Mouse (Mus musculus): ENCODE measurements around the gene Itpkc. TPM values are rescaled to one million over a fixed set of nuclear protein-coding genes. Genes with fewer than 3 reads are reported as not detected.

Itpkc gene
- polyA plus RNA-seq (2015; fragmentation: Nextera tagmentation; extraction: Ambion mirVana) = 6.7 and 7.6 TPM in 2 replicates

DNA sequence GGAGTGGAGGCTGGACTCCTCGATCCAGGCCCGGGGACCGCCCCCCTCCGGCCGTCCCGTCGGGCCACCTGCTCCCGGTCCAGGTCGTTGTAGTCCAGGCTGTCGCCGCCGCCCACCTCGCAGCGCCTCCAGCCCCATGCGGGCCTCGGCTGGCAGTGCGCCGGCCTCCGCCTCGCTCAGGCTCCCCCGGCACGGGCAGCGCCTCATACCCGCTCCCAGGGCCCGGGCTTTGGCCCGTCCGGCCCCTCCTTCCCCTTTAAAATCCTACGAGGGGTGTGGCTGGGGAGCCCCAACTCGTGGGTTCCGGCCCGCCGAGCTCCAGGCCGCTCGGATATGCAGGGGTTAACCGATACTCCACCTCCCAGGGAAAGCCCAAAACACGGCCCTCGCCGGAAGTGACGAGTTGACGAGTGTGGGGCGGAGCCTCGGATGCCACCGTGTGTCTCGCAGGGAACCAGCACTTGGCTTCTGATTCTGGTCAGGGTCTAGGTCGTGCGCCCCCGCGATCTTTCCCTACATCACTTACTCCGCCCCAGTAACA, at the start of gene Itpkc:
Gene Itpkc, minus strand, starts transcription at position 381 of the 541 bp plus-strand sequence.
- peak within 1 kb of the TSS; percentile 90 for H3K4me2 ChIP-seq (replicated peaks)
- no peaks in the 10 kb centered on the region for H3K27me3 ChIP-seq
- H3K36me3 ChIP-seq = no peaks in the 10 kb centered on the region
- peak; percentile 78 for ATAC-seq
- no peaks in the 10 kb centered on the region for H3K9me3 ChIP-seq
- peak within 1 kb of the TSS; percentile 87 for H3K27ac ChIP-seq
- peak within 1 kb of the TSS; percentile 94 for H3K9ac ChIP-seq (replicated peaks)
- peaks cover 56% of the 10 kb centered on the region for H3K4me1 ChIP-seq (replicated peaks)
- peak within 1 kb of the TSS; percentile 89 for H3K4me3 ChIP-seq (replicated peaks)
- whole genome bisulfite sequencing = 1% methylated on average over 49 of the region's 49 CpGs

DNA sequence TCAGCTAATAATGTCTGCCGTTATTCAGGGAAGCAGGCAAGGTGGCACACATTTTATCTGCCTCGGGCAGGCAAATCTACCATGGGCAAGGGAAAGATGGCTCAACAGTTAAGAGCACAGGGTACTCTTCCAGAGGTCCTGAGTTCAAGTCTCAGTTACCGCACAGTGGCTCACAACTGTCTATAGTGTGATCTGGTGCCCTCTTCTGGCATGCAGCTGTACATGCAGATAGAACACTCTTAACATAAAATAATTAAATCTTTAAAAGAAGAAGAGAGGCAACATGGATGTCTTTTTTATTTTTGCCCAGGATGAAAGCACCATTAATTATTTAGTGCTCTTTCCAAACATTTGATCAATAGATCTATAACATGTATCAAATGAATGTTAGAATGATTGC, 48.7 kb upstream of the Itpkc start:
- no peaks in the 10 kb centered on the region for H3K9me3 ChIP-seq
- H3K27me3 ChIP-seq = no peaks in the 10 kb centered on the region
- no peak overlapping the region for H3K4me2 ChIP-seq (replicated peaks)
- no peak for ATAC-seq
- H3K36me3 ChIP-seq = peaks cover 92% of the 10 kb centered on the region
- no peaks in the 10 kb centered on the region for H3K4me1 ChIP-seq (replicated peaks)
- H3K9ac ChIP-seq (replicated peaks) = no peak overlapping the region
- 94% methylated on average over 3 of the region's 3 CpGs for WGBS
- no peak overlapping the region for H3K27ac ChIP-seq
- no peak overlapping the region for H3K4me3 ChIP-seq (replicated peaks)

DNA sequence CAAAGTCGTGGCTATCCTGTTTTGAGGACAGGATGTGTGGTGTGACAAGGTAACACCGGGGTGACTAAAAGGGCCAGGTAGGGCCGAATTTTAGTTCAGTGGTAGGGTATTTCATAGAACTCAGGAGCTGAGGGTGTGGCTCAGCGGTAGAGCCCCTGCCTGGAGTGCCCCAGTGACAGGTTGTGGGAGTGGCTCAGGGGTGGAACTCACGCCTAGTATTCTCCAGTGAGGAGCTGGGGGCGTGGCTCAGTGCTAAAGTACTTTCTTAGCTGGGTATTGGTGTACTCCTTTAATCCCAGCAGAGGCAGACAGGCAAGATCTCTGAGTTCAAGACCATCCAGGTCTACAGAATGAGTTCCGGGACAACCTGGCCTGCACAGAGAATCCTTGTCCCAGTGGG, 47.6 kb upstream of the Itpkc start:
- H3K9ac ChIP-seq (replicated peaks) = no peak overlapping the region
- no peak overlapping the region for H3K4me3 ChIP-seq (replicated peaks)
- 69% methylated on average over 7 of the region's 7 CpGs for WGBS
- no peaks in the 10 kb centered on the region for H3K27me3 ChIP-seq
- no peaks in the 10 kb centered on the region for H3K9me3 ChIP-seq
- no peak overlapping the region for H3K4me2 ChIP-seq (replicated peaks)
- no peak for ATAC-seq
- no peaks in the 10 kb centered on the region for H3K4me1 ChIP-seq (replicated peaks)
- no peak overlapping the region for H3K27ac ChIP-seq
- H3K36me3 ChIP-seq = peaks cover 92% of the 10 kb centered on the region

DNA sequence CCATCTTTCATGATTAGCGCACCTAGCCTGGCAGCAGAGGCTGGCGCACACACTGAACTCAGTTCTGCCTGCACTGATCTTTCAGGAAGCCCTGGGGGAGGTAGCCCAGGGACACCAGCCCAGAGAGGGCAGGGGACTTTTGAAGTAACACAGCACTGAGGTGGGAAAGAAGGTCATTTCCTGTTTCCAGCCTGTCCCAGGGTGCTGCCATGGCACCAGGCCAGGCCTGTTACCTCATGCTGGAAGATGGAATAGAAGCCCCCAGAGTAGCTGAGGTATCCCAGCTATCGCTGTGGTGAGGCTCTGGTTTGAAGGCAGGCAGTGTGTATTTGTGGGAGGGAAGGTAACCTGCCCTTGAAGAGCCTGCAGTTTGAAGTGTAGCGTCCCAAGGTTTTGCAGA, 46.5 kb upstream of the Itpkc start:
- Histone ChIP-seq H3K36me3 (peaks cover 92% of the 10 kb centered on the region), H3K9ac (replicated peaks) (no peak overlapping the region), H3K27me3 (no peaks in the 10 kb centered on the region), H3K4me2 (replicated peaks) (no peak overlapping the region), H3K4me3 (replicated peaks) (no peak overlapping the region), H3K4me1 (replicated peaks) (no peaks in the 10 kb centered on the region), H3K9me3 (no peaks in the 10 kb centered on the region), H3K27ac (no peak overlapping the region)
- WGBS = 87% methylated on average over 4 of the region's 4 CpGs
- ATAC-seq = no peak

DNA sequence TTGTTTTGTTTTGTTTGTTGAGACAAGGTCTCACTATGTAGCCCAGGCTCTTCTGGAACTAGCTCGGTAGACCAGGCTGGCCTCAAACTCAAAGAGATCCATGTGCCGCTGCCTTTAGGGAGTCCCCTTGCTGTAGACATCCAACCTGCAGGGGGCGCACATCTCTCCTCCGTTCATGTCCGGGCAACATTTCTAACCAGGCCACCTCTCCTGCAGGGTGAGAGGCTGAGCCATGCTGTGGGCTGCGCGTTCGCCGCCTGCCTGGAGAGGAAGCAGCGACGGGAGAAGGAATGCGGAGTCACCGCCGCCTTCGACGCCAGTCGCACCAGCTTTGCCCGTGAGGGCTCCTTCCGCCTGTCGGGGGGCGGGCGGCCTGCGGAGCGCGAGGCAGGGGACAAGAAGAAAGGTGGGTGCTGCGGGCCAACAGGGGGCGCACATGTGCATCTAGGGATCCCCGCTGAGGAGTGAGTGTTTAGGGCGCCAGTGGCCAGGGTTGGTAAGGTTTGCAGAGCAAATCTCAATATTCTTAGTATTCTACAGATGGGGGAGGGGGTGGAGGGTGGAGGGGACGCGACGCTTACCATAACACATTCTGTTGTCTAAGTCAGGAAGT, 45.4 kb upstream of the Itpkc start:
- Histone ChIP-seq H3K4me1 (replicated peaks) (no peaks in the 10 kb centered on the region), H3K36me3 (peaks cover 92% of the 10 kb centered on the region), H3K27ac (no peak overlapping the region), H3K9ac (replicated peaks) (no peak overlapping the region), H3K4me3 (replicated peaks) (no peak overlapping the region), H3K4me2 (replicated peaks) (no peak overlapping the region), H3K9me3 (no peaks in the 10 kb centered on the region), H3K27me3 (no peaks in the 10 kb centered on the region)
- WGBS = 59% methylated on average over 32 of the region's 32 CpGs
- ATAC-seq = no peak

- H3K4me3 ChIP-seq (replicated peaks) = no peak overlapping the region
- no peak overlapping the region for H3K27ac ChIP-seq
- no peak overlapping the region for H3K4me2 ChIP-seq (replicated peaks)
- H3K36me3 ChIP-seq = peaks cover 92% of the 10 kb centered on the region
- H3K27me3 ChIP-seq = no peaks in the 10 kb centered on the region
- ATAC-seq = no peak
- 88% methylated on average over 8 of the region's 8 CpGs for WGBS
- H3K4me1 ChIP-seq (replicated peaks) = no peaks in the 10 kb centered on the region
- H3K9me3 ChIP-seq = no peaks in the 10 kb centered on the region
- no peak overlapping the region for H3K9ac ChIP-seq (replicated peaks)
Measured at GRCm38 (mm10) chr7:27271423-27271822, 43.0 kb upstream of the Itpkc start.

DNA sequence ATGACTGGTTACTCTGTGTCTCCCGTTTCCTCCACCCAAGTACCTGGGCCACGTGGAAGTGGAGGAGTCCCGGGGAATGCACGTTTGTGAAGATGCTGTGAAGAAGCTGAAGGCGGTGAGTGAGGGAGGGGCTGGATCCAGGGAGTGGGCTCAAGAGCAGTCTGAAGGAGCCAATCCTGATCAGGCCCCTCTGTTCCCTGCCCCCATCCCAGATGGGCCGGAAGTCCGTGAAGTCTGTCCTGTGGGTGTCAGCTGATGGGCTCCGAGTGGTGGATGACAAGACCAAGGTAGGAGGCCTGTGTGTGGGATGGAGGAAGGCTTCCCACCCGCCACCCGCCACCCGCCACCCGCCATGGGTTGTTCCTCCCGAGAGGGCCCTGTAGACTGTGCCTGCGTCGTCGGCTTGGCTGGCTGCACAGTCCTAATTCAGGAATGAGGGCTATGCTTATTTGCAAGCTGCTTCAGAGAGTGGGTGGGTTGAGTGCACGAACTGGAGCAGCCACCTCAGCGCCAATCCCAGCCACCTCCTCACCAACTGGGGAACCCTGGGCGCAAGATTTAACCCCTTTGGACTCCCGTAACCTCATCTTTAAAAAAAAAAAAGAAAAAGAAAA, 38.2 kb upstream of the Itpkc start:
- Histone ChIP-seq H3K4me3 (replicated peaks) (no peak overlapping the region), H3K27ac (no peak overlapping the region), H3K9me3 (no peaks in the 10 kb centered on the region), H3K27me3 (no peaks in the 10 kb centered on the region), H3K4me1 (replicated peaks) (peaks cover 5% of the 10 kb centered on the region), H3K9ac (replicated peaks) (no peak overlapping the region), H3K36me3 (peaks cover 99% of the 10 kb centered on the region), H3K4me2 (replicated peaks) (no peak overlapping the region)
- 80% methylated on average over 20 of the region's 20 CpGs for WGBS
- 0 out of 2 replicates have a peak, but pooled peaks have one; percentile 18 for ATAC-seq

- Histone ChIP-seq H3K4me1 (replicated peaks) (peaks cover 24% of the 10 kb centered on the region), H3K9ac (replicated peaks) (no peak overlapping the region), H3K27ac (no peak overlapping the region), H3K9me3 (no peaks in the 10 kb centered on the region), H3K4me2 (replicated peaks) (no peak overlapping the region), H3K4me3 (replicated peaks) (no peak overlapping the region), H3K27me3 (no peaks in the 10 kb centered on the region), H3K36me3 (peaks cover 81% of the 10 kb centered on the region)
- ATAC-seq = no peak
- WGBS = 93% methylated on average over 12 of the region's 12 CpGs
Measured at GRCm38 (mm10) chr7:27264761-27265160, 36.3 kb upstream of the Itpkc start.

DNA sequence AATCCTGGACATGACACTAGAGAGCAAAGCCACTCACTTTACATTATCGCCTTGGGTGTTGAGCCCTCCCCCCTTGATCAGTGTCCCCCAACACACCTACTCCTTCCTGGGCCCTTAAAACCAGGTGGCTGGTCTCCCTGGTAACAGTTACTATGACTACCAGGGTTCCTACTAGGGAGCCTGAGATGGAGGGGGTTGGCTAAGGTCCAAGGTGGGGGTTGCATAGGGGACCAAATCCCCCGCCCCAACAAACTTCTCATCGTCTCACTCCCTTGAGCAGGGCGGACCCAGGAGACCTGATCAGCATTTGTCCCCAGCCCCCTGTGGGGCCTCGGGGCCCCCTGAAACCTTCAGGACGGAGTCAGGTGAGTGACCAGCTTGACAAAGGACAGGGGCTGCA, 33.4 kb upstream of the Itpkc start:
- Histone ChIP-seq H3K4me2 (replicated peaks) (peak overlapping the region; percentile 94; the same call in 1 of the 2 replicates), H3K4me3 (replicated peaks) (no peak overlapping the region), H3K4me1 (replicated peaks) (peaks cover 42% of the 10 kb centered on the region), H3K9ac (replicated peaks) (no peak overlapping the region), H3K9me3 (no peaks in the 10 kb centered on the region), H3K36me3 (peaks cover 52% of the 10 kb centered on the region), H3K27me3 (no peaks in the 10 kb centered on the region), H3K27ac (0 out of 2 replicates have a peak overlapping the region, but pooled peaks have one; percentile 14)
- ATAC-seq = no peak
- WGBS = 77% methylated on average over 6 of the region's 6 CpGs

DNA sequence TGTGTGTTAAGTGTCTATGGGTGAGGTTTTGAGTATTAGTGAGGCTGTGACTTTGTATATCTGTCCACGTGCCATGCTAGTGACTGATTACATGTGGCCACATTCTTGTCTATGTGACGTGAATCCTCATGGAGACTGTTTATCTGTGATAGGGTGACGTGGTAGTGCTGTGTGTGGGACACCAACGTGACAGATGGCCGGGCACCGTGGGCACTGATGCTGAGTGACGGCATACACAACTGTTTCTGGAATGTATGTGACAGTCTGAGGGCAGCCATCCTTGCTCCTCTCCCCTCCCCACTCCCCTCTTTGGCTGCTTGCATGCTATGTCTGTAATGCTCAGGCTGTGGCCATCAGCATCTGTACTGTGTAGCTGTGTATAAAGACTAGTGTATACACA, 32.4 kb upstream of the Itpkc start:
- H3K9me3 ChIP-seq = no peaks in the 10 kb centered on the region
- H3K27me3 ChIP-seq = no peaks in the 10 kb centered on the region
- peak overlapping the region; percentile 73 for H3K4me3 ChIP-seq (replicated peaks)
- H3K27ac ChIP-seq = no peak overlapping the region; the same call in 1 of the 2 replicates
- WGBS = 54% methylated on average over 7 of the region's 7 CpGs
- peaks cover 42% of the 10 kb centered on the region for H3K36me3 ChIP-seq
- no peak for ATAC-seq
- H3K4me1 ChIP-seq (replicated peaks) = peaks cover 50% of the 10 kb centered on the region
- peak overlapping the region; percentile 94 for H3K4me2 ChIP-seq (replicated peaks)
- H3K9ac ChIP-seq (replicated peaks) = peak overlapping the region; percentile 91

- H3K4me3 ChIP-seq (replicated peaks) = peak overlapping the region; percentile 73
- H3K36me3 ChIP-seq = peaks cover 31% of the 10 kb centered on the region
- peak overlapping the region; percentile 92 for H3K27ac ChIP-seq
- H3K4me1 ChIP-seq (replicated peaks) = peaks cover 50% of the 10 kb centered on the region
- peak; percentile 3 for ATAC-seq
- H3K9ac ChIP-seq (replicated peaks) = peak overlapping the region; percentile 91
- WGBS = 23% methylated on average over 5 of the region's 5 CpGs
- no peaks in the 10 kb centered on the region for H3K9me3 ChIP-seq
- H3K27me3 ChIP-seq = no peaks in the 10 kb centered on the region
- H3K4me2 ChIP-seq (replicated peaks) = peak overlapping the region; percentile 94
Measured at GRCm38 (mm10) chr7:27259771-27260170, 31.3 kb upstream of the Itpkc start.

DNA sequence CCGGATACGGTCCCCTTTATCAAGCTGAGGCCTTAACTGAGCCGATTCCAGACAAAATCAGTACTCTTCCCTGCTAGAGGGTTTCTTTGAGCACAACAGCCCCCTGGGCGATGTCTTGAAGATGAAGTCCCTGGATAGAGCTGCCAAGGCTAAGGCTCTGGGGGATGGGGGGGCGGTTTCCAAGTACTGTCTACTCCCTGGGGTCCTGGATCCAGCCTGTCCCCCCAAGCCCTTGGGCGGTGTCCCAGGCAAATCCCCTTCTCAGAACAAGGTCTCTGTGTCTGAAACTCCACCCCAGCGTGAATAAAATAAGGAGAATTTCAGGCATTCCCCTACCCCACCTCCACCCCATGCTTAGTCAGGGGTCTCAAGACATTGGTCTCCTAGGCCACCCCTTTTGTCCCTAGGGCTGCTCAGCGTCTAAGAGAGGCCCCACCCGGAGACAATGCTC, 30.8 kb upstream of the Itpkc start:
- H3K4me3 ChIP-seq (replicated peaks) = peak overlapping the region; percentile 73
- ATAC-seq = peak; percentile 9
- H3K4me1 ChIP-seq (replicated peaks) = peaks cover 50% of the 10 kb centered on the region
- H3K4me2 ChIP-seq (replicated peaks) = peak overlapping the region; percentile 94
- H3K9ac ChIP-seq (replicated peaks) = peak overlapping the region; percentile 91
- no peaks in the 10 kb centered on the region for H3K27me3 ChIP-seq
- peak overlapping the region; percentile 92 for H3K27ac ChIP-seq
- WGBS = under 1% methylated on average over 9 of the region's 9 CpGs
- no peaks in the 10 kb centered on the region for H3K9me3 ChIP-seq
- peaks cover 28% of the 10 kb centered on the region for H3K36me3 ChIP-seq
